Mouse (Mus musculus) hindbrain, embryonic 16.5 days (tissue): ENCODE measurements around the gene Slc44a5. TPM values are rescaled to one million over a fixed set of nuclear protein-coding genes. Genes with fewer than 3 reads are reported as not detected.
A peak's percentile ranks its signal among the peaks of the same experiment; 100 is the strongest.

ENCODE experiments used
- ATAC-seq: fragments of 200-750 bp; cut with Nextera tagmentation; 2 replicates; pipeline ENCODE4 v1.8.0; 2017; ENCODE audit warnings: moderate TSS enrichment, moderate library complexity
- H3K27ac ChIP-seq: fragments of 300-500 bp; sonication (generic); 2 replicates; pipeline ENCODE4 v1.5.1; 2014; ENCODE audit warnings: low read depth, mild to moderate bottlenecking, control low read depth, low read length, moderate library complexity
- H3K27me3 ChIP-seq: fragments of 300-500 bp; sonication (generic); replicated peaks from 2 replicates; pipeline ENCODE4 v1.6.1; 2014; ENCODE audit warnings: low read length; ENCODE audit not compliant: control insufficient read depth, insufficient read depth
- H3K36me3 ChIP-seq: fragments of 300-500 bp; sonication (generic); 2 replicates; pipeline ENCODE4 v1.6.1; 2014; ENCODE audit warnings: mild to moderate bottlenecking, low read length, moderate library complexity, mixed read lengths; ENCODE audit not compliant: control insufficient read depth, insufficient read depth
- H3K4me1 ChIP-seq: fragments of 300-500 bp; sonication (generic); 2 replicates; pipeline ENCODE4 v1.6.1; 2014; ENCODE audit warnings: low read depth, low read length; ENCODE audit not compliant: control insufficient read depth, insufficient read depth
- H3K4me2 ChIP-seq: fragments of 300-500 bp; sonication (generic); 2 replicates; pipeline ENCODE4 v1.6.1; 2014; ENCODE audit warnings: mild to moderate bottlenecking, low read length, control low read depth, moderate library complexity
- H3K4me3 ChIP-seq: fragments of 300-500 bp; sonication (generic); 2 replicates; pipeline ENCODE4 v1.5.1; 2014; ENCODE audit warnings: mild to moderate bottlenecking, low read length, control low read depth, moderate library complexity
- H3K9ac ChIP-seq: fragments of 300-500 bp; sonication (generic); 2 replicates; pipeline ENCODE4 v1.6.1; 2014; ENCODE audit warnings: low read depth, mild to moderate bottlenecking, control low read depth, low read length, moderate library complexity
- H3K9me3 ChIP-seq: fragments of 300-500 bp; sonication (generic); 2 replicates; pipeline ENCODE4 v1.6.1; 2014; ENCODE audit warnings: mild to moderate bottlenecking, low read length, moderate library complexity; ENCODE audit not compliant: control insufficient read depth
- WGBS: fragments of 180-500 bp; shearing (Covaris S2); extraction: QIAGEN DNeasy Blood & Tissue Kit; methylation state at CpG from one replicate; pipeline ENCODE4 v1.1.7; 2014; 5-methylcytosine and 5-hydroxymethylcytosine counted together
- polyA plus RNA-seq: library from polyadenylated mRNA; unstranded; fragments of >200 nt; fragmentation: Nextera tagmentation; extraction: Ambion mirVana; gene quantifications from 2 replicates; pipeline ENCODE4 v1.2.1, GENCODE M21; 2015

Slc44a5 gene
- polyA plus RNA-seq, 1 experiment from 2014 or later = 7.5 TPM

DNA sequence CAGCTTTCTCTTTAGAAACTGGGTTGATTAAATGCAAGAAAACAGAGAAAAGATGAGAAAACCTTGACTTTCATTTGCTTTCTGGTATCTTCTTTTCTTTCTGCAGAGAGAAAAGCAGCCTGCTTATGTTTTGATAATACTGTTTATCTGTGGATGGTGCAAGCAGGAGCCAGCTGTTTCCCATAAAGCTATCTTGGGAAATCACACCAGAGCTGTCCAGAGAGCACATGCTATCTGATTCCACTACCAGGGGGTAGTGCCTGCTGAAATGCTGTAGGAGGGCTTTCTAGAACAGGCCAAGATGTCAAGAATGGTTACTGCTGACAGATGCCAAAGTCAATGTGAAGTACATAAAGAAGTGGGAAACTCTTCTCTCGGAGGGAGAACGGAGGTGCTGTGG is 314.0 kb downstream of the Slc44a5 start:
- H3K4me3 ChIP-seq = no peak overlapping the region
- ATAC-seq = no peak
- no peaks in the 10 kb centered on the region for H3K27me3 ChIP-seq
- H3K9me3 ChIP-seq = no peaks in the 10 kb centered on the region
- no peak overlapping the region for H3K4me2 ChIP-seq
- WGBS = 78% methylated on average over 2 of the region's 2 CpGs
- H3K36me3 ChIP-seq = no peaks in the 10 kb centered on the region
- no peak overlapping the region for H3K27ac ChIP-seq
- no peak overlapping the region for H3K9ac ChIP-seq
- H3K4me1 ChIP-seq = no peaks in the 10 kb centered on the region

GRCm38 (mm10) chr3:154288429-154289069 is 315.3 kb downstream of the Slc44a5 start:
- no peaks in the 10 kb centered on the region for H3K27me3 ChIP-seq
- H3K36me3 ChIP-seq = no peaks in the 10 kb centered on the region
- no peak for ATAC-seq
- H3K4me3 ChIP-seq = no peak overlapping the region
- no peak overlapping the region for H3K4me2 ChIP-seq
- H3K4me1 ChIP-seq = no peaks in the 10 kb centered on the region
- WGBS = 84% methylated on average over 4 of the region's 4 CpGs
- no peak overlapping the region for H3K9ac ChIP-seq
- no peak overlapping the region for H3K27ac ChIP-seq
- H3K9me3 ChIP-seq = no peaks in the 10 kb centered on the region

DNA sequence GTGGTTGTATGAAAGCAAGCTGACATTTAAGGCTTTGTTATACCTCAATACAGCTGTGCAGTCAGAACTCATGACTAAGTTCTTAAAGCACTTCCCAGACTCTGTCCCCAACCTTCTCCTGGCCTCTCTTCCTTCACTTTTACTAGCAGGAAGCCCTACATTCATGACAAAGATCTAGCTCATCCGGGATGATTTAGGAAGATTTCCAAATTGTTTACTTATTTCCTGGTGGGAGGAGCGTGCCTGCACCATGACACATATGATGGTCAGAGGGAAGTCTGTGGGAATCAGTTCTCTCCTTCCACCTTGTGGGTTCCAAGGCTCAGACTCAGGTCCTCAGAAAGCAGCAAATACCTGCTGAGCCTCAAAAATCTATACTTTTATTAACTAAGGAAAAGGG is 317.1 kb downstream of the Slc44a5 start:
- Histone ChIP-seq H3K4me3 (no peak overlapping the region), H3K9ac (no peak overlapping the region), H3K27me3 (no peaks in the 10 kb centered on the region), H3K9me3 (no peaks in the 10 kb centered on the region), H3K27ac (no peak overlapping the region), H3K36me3 (no peaks in the 10 kb centered on the region), H3K4me2 (no peak overlapping the region), H3K4me1 (no peaks in the 10 kb centered on the region)
- ATAC-seq = no peak
- WGBS = 81% methylated on average over 2 of the region's 2 CpGs

DNA sequence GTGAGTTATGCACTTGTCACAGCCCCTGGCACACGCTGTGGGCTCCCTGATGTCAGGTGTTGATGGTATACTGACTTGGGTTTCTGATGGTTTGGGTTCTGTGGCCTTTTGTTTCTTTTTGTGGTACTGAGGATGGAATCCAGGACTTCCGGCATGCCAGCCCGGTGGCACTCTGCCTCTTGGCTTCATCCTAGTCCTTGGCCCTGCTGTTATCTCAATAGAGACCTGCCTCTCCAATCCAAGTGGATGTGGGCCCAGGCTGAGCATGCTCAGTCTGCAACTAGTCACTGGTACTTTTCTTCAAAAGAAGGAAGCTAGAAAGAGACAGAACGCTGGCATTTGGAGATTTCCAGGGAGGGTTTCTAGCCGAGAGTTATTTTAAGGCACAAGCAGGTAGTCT is 318.9 kb downstream of the Slc44a5 start:
- Histone ChIP-seq H3K4me3 (no peak overlapping the region), H3K9me3 (no peaks in the 10 kb centered on the region), H3K36me3 (no peaks in the 10 kb centered on the region), H3K27ac (no peak overlapping the region), H3K4me1 (no peaks in the 10 kb centered on the region), H3K27me3 (no peaks in the 10 kb centered on the region), H3K4me2 (no peak overlapping the region), H3K9ac (no peak overlapping the region)
- 69% methylated on average over 5 of the region's 5 CpGs for WGBS
- no peak for ATAC-seq

DNA sequence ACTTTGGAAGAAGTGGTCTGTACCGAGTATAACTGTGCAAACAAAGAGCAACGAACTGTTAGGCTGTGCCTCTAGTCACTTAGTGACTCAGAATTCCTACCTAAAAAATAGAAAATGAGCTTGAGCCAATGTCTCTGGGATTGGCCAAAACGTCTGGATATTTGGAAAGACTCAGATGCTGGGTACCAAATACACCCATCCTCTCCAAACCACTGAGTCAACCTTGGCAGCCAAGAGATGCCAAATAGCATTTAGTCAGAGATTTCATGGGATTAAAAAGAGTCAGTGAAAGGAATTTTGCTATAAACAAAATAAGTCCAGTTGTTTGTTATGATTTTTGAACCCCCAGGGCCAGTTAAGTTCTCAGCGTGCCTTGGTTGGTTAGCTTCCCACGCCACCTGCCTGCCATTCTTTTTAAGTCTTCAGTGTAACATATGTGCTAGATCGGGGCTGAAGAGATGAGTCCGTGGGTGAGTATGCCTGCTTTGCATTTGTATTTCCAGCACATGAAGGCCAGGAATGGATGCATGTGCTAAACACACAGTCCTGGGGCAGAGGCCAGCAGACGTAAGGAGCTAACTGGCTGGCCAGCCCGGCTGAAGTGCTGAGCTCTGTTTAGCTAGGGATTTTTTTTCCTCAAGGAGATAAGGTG is 320.7 kb downstream of the Slc44a5 start:
- 78% methylated on average over 9 of the region's 9 CpGs for WGBS
- Histone ChIP-seq H3K9ac (no peak overlapping the region), H3K27me3 (no peaks in the 10 kb centered on the region), H3K4me1 (no peaks in the 10 kb centered on the region), H3K36me3 (no peaks in the 10 kb centered on the region), H3K9me3 (no peaks in the 10 kb centered on the region), H3K4me2 (no peak overlapping the region), H3K4me3 (no peak overlapping the region), H3K27ac (no peak overlapping the region)
- no peak for ATAC-seq

GRCm38 (mm10) chr3:154294924-154295834 is 321.9 kb downstream of the Slc44a5 start:
- Histone ChIP-seq H3K27me3 (no peaks in the 10 kb centered on the region), H3K4me2 (no peak overlapping the region), H3K27ac (no peak overlapping the region), H3K36me3 (no peaks in the 10 kb centered on the region), H3K4me1 (no peaks in the 10 kb centered on the region), H3K9ac (no peak overlapping the region), H3K4me3 (no peak overlapping the region), H3K9me3 (no peaks in the 10 kb centered on the region)
- WGBS = 89% methylated on average over 17 of the region's 17 CpGs
- no peak for ATAC-seq

- ATAC-seq = 0 out of 2 replicates have a peak, but pooled peaks have one; percentile 52
- H3K27me3 ChIP-seq = no peaks in the 10 kb centered on the region
- H3K9ac ChIP-seq = no peak overlapping the region
- no peaks in the 10 kb centered on the region for H3K4me1 ChIP-seq
- no peaks in the 10 kb centered on the region for H3K9me3 ChIP-seq
- H3K4me2 ChIP-seq = no peak overlapping the region
- H3K36me3 ChIP-seq = no peaks in the 10 kb centered on the region
- 67% methylated on average over 6 of the region's 6 CpGs for WGBS
- H3K4me3 ChIP-seq = no peak overlapping the region
- H3K27ac ChIP-seq = no peak overlapping the region
These were observed 324.3 kb downstream of the Slc44a5 start for GRCm38 (mm10) chr3:154297499-154297898.

DNA sequence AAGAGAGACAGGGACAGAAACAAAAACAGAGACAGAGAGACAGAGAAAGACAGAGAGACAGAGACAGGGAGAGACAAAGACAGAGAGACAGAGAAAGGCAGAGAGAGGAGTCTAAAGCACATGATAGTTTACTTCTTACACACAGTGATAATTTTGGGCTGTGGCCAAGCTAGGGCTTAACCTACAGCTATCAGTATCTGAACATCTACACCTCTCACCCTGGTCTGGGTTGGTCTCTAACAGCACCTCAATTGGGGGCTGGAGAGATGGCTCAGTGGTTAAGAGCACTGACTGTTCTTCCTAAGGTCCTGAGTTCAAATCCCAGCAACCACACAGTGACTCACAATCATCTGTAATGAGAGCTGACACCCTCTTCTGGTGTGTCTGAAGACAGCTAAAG is 325.3 kb downstream of the Slc44a5 start:
- no peaks in the 10 kb centered on the region for H3K9me3 ChIP-seq
- H3K4me3 ChIP-seq = no peak overlapping the region
- no peaks in the 10 kb centered on the region for H3K27me3 ChIP-seq
- H3K9ac ChIP-seq = no peak overlapping the region
- no peak overlapping the region for H3K4me2 ChIP-seq
- no peaks in the 10 kb centered on the region for H3K4me1 ChIP-seq
- ATAC-seq = no peak
- H3K27ac ChIP-seq = no peak overlapping the region
- H3K36me3 ChIP-seq = no peaks in the 10 kb centered on the region

GRCm38 (mm10) chr3:154300006-154300405 is 326.8 kb downstream of the Slc44a5 start:
- H3K9ac ChIP-seq = no peak overlapping the region
- no peak overlapping the region for H3K4me3 ChIP-seq
- H3K36me3 ChIP-seq = no peaks in the 10 kb centered on the region
- WGBS = 94% methylated on average over 9 of the region's 9 CpGs
- H3K27ac ChIP-seq = no peak overlapping the region
- no peaks in the 10 kb centered on the region for H3K4me1 ChIP-seq
- no peak overlapping the region for H3K4me2 ChIP-seq
- no peaks in the 10 kb centered on the region for H3K27me3 ChIP-seq
- H3K9me3 ChIP-seq = no peaks in the 10 kb centered on the region
- ATAC-seq = no peak
